Mouse (Mus musculus): Measurements from ENCODE around the gene Ina. TPM values are rescaled to one million over a fixed set of nuclear protein-coding genes. Genes with fewer than 3 reads are reported as not detected.
A peak's percentile ranks its signal among the peaks of the same experiment; 100 is the strongest.

Ina gene
- polyA plus RNA-seq, 1 experiment from 2014 or later, result not detected

DNA sequence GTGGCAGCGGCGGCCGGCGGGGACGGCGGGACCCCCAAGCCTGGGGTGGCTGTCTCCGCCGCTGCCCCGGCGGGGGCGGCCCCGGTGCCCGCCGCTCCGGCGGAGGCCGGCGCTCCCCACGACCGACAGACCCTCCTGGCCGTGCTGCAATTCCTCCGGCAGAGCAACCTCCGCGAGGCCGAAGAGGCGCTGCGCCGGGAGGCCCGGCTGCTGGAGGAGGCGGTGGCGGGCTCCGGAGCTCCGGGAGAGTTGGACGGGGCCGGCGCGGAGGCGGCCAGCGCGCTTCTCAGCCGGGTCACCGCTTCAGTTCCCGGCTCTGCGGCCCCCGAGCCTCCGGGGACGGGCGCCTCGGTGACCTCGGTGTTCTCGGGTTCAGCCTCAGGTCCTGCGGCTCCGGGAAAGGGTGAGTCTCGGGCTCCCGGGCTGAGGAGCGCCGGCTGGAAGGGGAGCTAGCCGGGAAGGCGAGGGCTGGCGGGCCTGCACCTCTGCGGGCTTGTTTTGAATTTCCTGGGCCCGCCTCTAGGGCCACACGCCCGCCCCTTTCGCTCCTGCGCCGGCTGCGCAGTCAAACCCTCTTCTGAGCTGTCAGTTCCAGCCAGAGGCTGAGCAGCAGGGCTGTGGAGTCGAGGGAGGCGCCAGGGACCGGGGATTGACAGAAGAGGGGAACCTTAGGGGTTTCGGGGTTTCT lies 53.6 kb downstream of the Ina start:
- ATAC-seq (peak; percentile 93), DNase-seq (peak; percentile 91)
- TF ChIP-seq CTCF (IDR thresholded peaks at IDR 0.05; ENCODE audit: low read depth) (peak; percentile 42), EP300 (IDR thresholded peaks at IDR 0.05; ENCODE audit: low read depth) (no peak)
- peaks cover 23% of the 10 kb centered on the region for H3K36me3 ChIP-seq (replicated peaks; ENCODE audit: insufficient read depth, low read length)
- H3K4me1 ChIP-seq (ENCODE audit: insufficient read depth), result peaks cover 9% of the 10 kb centered on the region
- under 1% methylated on average over 30 of the region's 72 CpGs for WGBS (ENCODE audit: insufficient replicate concordance)
- peak overlapping the region; percentile 88 for H3K27ac ChIP-seq (ENCODE audit: low read depth)
- no peaks in the 10 kb centered on the region for H3K9me3 ChIP-seq (ENCODE audit: low read length)
- peak overlapping the region; percentile 92 for H3K4me3 ChIP-seq (ENCODE audit: low read depth, low read length)
- no peaks in the 10 kb centered on the region for H3K27me3 ChIP-seq (ENCODE audit: insufficient read depth, low read length)
- H3K4me2 ChIP-seq (ENCODE audit: low read depth, low read length), result peak overlapping the region; percentile 83
- peak overlapping the region; percentile 93 for H3K9ac ChIP-seq (replicated peaks)

Other genes with a start within 250 kb of the Ina start
- gene Nt5c2, start 455 bp downstream of the Ina start, polyA plus RNA-seq (2015; fragmentation: Nextera tagmentation; extraction: Ambion mirVana), result 30.2 and 36.1 TPM in 2 replicates
- gene Pcgf6, start 36.2 kb downstream of the Ina start, polyA plus RNA-seq (2015; fragmentation: Nextera tagmentation; extraction: Ambion mirVana), result 7.7 and 8.0 TPM in 2 replicates
- 2.1 and 2.3 TPM in 2 replicates for gene Taf5, start 53.0 kb downstream of the Ina start, polyA plus RNA-seq (2015; fragmentation: Nextera tagmentation; extraction: Ambion mirVana)
- 1,395 and 1,426 TPM in 2 replicates for gene Usmg5, start 75.9 kb downstream of the Ina start, polyA plus RNA-seq (2015; fragmentation: Nextera tagmentation; extraction: Ambion mirVana)
- gene Pdcd11, start 76.1 kb downstream of the Ina start, polyA plus RNA-seq (2015; fragmentation: Nextera tagmentation; extraction: Ambion mirVana), result 3.0 and 3.3 TPM in 2 replicates
- gene Calhm2, start 123.6 kb downstream of the Ina start, polyA plus RNA-seq (2015; fragmentation: Nextera tagmentation; extraction: Ambion mirVana), result 2.0 and 2.6 TPM in 2 replicates
- gene Calhm1, start 129.6 kb downstream of the Ina start, polyA plus RNA-seq (2015; fragmentation: Nextera tagmentation; extraction: Ambion mirVana), result not detected in 2 replicates
- gene Calhm3, start 143.1 kb downstream of the Ina start, polyA plus RNA-seq (2015; fragmentation: Nextera tagmentation; extraction: Ambion mirVana), result not detected in 2 replicates
- 0.76 and 0.89 TPM in 2 replicates for gene Neurl1a, start 164.1 kb downstream of the Ina start, polyA plus RNA-seq (2015; fragmentation: Nextera tagmentation; extraction: Ambion mirVana)

Data from liver, postnatal 0 days (tissue).